Mouse (Mus musculus) lung, embryonic 14.5 days (tissue): ENCODE data around the gene Aatf. TPM values are rescaled to one million over a fixed set of nuclear protein-coding genes. Genes with fewer than 3 reads are reported as not detected.
"Not testable (repeated sequence)": the region's sequence is repeated elsewhere in the genome, so short reads cannot be mapped to it uniquely, and the experiment has no call there.

ENCODE experiments used
- ATAC-seq: fragments of 200-750 bp; cut with Nextera tagmentation; 2 replicates; pipeline ENCODE4 v1.8.0; 2017; ENCODE audit warnings: mild to moderate bottlenecking, moderate TSS enrichment, moderate library complexity; ENCODE audit not compliant: insufficient read depth
- DNase-seq: peaks from one replicate; pipeline ENCODE4 v3.0.0-alpha.2; 2015
- H3K27ac ChIP-seq: fragments of 300-500 bp; sonication (generic); 2 replicates; pipeline ENCODE4 v1.5.1; 2014; ENCODE audit warnings: low read depth, mild to moderate bottlenecking, moderate library complexity
- H3K27me3 ChIP-seq: fragments of 300-500 bp; sonication (generic); 2 replicates; pipeline ENCODE4 v1.6.1; 2014; ENCODE audit warnings: low read length, control low read depth; ENCODE audit not compliant: insufficient read depth
- H3K36me3 ChIP-seq: fragments of 300-500 bp; sonication (generic); 2 replicates; pipeline ENCODE4 v1.6.1; 2014; ENCODE audit warnings: control low read depth; ENCODE audit not compliant: insufficient read depth
- H3K4me1 ChIP-seq: fragments of 300-500 bp; sonication (generic); 2 replicates; pipeline ENCODE4 v1.6.1; 2014; ENCODE audit warnings: antibody characterized with exemption, control low read depth; ENCODE audit not compliant: insufficient read depth
- H3K4me2 ChIP-seq: fragments of 300-500 bp; sonication (generic); 2 replicates; pipeline ENCODE4 v1.6.1; 2014; ENCODE audit warnings: mild to moderate bottlenecking
- H3K4me3 ChIP-seq: fragments of 300-500 bp; sonication (generic); 2 replicates; pipeline ENCODE4 v1.5.1; 2014; ENCODE audit warnings: low read depth, low read length
- H3K9ac ChIP-seq: fragments of 300-500 bp; sonication (generic); 2 replicates; pipeline ENCODE4 v1.6.1; 2014
- H3K9me3 ChIP-seq: fragments of 300-500 bp; sonication (generic); 2 replicates; pipeline ENCODE4 v1.6.1; 2016; ENCODE audit warnings: low read depth, low read length, control low read depth
- CTCF ChIP-seq: IDR thresholded peaks from 2 replicates; pipeline ENCODE4 v1.5.1; 2016; ENCODE audit warnings: antibody characterized with exemption, low read depth
- WGBS: fragments of 180-500 bp; shearing (Covaris S2); extraction: QIAGEN DNeasy Blood & Tissue Kit; methylation state at CpG from one replicate; pipeline ENCODE4 v1.1.7; 2014; 5-methylcytosine and 5-hydroxymethylcytosine counted together
- polyA plus RNA-seq: library from polyadenylated mRNA; unstranded; fragments of >200 nt; fragmentation: Nextera tagmentation; extraction: Ambion mirVana; gene quantifications from 2 replicates; pipeline ENCODE4 v1.2.1, GENCODE M21; 2014

Gene Aatf
- polyA plus RNA-seq, 1 experiment from 2014 or later = 44.9 TPM

- Histone ChIP-seq H3K27ac (no peak overlapping the region), H3K4me1 (no peaks in the 10 kb centered on the region), H3K4me3 (no peak overlapping the region), H3K9me3 (no peaks in the 10 kb centered on the region), H3K4me2 (no peak overlapping the region), H3K27me3 (no peaks in the 10 kb centered on the region), H3K36me3 (no peaks in the 10 kb centered on the region), H3K9ac (no peak overlapping the region)
- no peak for DNase-seq
- TF ChIP-seq CTCF = no peak
- no peak for ATAC-seq
- 65% methylated on average over 7 of the region's 7 CpGs for whole genome bisulfite sequencing
Measured at GRCm38 (mm10) chr11:84411642-84412018, 101.7 kb downstream of the Aatf start.

- Histone ChIP-seq H3K9ac (no peak overlapping the region), H3K36me3 (no peaks in the 10 kb centered on the region), H3K4me1 (no peaks in the 10 kb centered on the region), H3K4me3 (no peak overlapping the region), H3K27ac (no peak overlapping the region), H3K27me3 (no peaks in the 10 kb centered on the region), H3K9me3 (no peaks in the 10 kb centered on the region), H3K4me2 (no peak overlapping the region)
- no peak for ATAC-seq
- no peak for DNase-seq
- TF ChIP-seq CTCF = no peak
- 56% methylated on average over 7 of the region's 7 CpGs for WGBS
Measured at GRCm38 (mm10) chr11:84410879-84411641, 102.3 kb downstream of the Aatf start.

GRCm38 (mm10) chr11:84410383-84410782 is 102.9 kb downstream of the Aatf start:
- no peak overlapping the region for H3K4me2 ChIP-seq
- DNase-seq (peak; percentile 8), ATAC-seq (no peak)
- no peaks in the 10 kb centered on the region for H3K27me3 ChIP-seq
- H3K4me3 ChIP-seq = no peak overlapping the region
- 51% methylated on average over 4 of the region's 4 CpGs for WGBS
- H3K27ac ChIP-seq = no peak overlapping the region
- no peaks in the 10 kb centered on the region for H3K9me3 ChIP-seq
- H3K4me1 ChIP-seq = no peaks in the 10 kb centered on the region
- H3K9ac ChIP-seq = no peak overlapping the region
- no peaks in the 10 kb centered on the region for H3K36me3 ChIP-seq
- TF ChIP-seq CTCF = no peak

DNA sequence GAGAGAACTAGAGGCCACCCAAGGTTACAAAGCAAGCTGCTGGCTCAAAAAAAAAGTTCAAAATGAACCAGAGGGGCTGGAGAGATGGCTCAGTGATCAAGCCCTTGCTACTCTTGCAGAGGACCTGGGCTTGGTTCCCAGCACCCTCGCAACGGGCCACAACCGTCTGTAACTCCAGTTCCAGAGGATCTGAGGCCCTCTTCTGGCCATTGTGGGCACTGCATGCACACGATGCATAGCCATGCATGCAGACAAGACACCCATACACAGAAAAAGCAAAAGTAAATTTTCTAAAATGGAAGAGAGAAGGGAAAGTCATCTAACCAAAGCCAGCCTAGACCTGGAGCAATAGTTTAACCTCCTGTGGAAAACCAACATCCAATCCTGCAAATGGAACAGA is 106.6 kb downstream of the Aatf start:
- no peak overlapping the region for H3K4me2 ChIP-seq
- no peak overlapping the region for H3K27ac ChIP-seq
- H3K4me1 ChIP-seq = no peaks in the 10 kb centered on the region
- H3K27me3 ChIP-seq = no peaks in the 10 kb centered on the region
- no peak overlapping the region for H3K4me3 ChIP-seq
- DNase-seq (no peak), ATAC-seq (no peak)
- H3K9me3 ChIP-seq = no peaks in the 10 kb centered on the region
- TF ChIP-seq CTCF = peak; percentile 29; the same call in 1 of the 2 replicates
- no peaks in the 10 kb centered on the region for H3K36me3 ChIP-seq
- no peak overlapping the region for H3K9ac ChIP-seq
- 87% methylated on average over 4 of the region's 4 CpGs for WGBS

GRCm38 (mm10) chr11:84395010-84395409 is 118.3 kb downstream of the Aatf start:
- no peak for DNase-seq
- Histone ChIP-seq H3K9ac (no peak overlapping the region), H3K4me3 (no peak overlapping the region), H3K9me3 (no peaks in the 10 kb centered on the region), H3K36me3 (peaks cover 33% of the 10 kb centered on the region), H3K4me2 (no peak overlapping the region), H3K27me3 (no peaks in the 10 kb centered on the region), H3K4me1 (no peaks in the 10 kb centered on the region), H3K27ac (no peak overlapping the region)
- ATAC-seq = no peak
- no peak for TF ChIP-seq CTCF
- 67% methylated on average over 1 of the region's 1 CpGs for WGBS

- H3K27ac ChIP-seq = no peak overlapping the region
- whole genome bisulfite sequencing = 59% methylated on average over 7 of the region's 7 CpGs
- H3K4me2 ChIP-seq = no peak overlapping the region
- DNase-seq = no peak
- H3K4me1 ChIP-seq = no peaks in the 10 kb centered on the region
- H3K9me3 ChIP-seq = no peaks in the 10 kb centered on the region
- H3K36me3 ChIP-seq = peaks cover 30% of the 10 kb centered on the region
- H3K9ac ChIP-seq = no peak overlapping the region
- TF ChIP-seq CTCF = no peak
- no peak for ATAC-seq
- H3K27me3 ChIP-seq = no peaks in the 10 kb centered on the region
- H3K4me3 ChIP-seq = no peak overlapping the region
Measured at GRCm38 (mm10) chr11:84393571-84393970, 119.8 kb downstream of the Aatf start.

- peaks cover 25% of the 10 kb centered on the region for H3K36me3 ChIP-seq
- H3K27me3 ChIP-seq, H3K9me3 ChIP-seq, H3K9ac ChIP-seq, H3K27ac ChIP-seq, DNase-seq, ATAC-seq, H3K4me2 ChIP-seq, H3K4me1 ChIP-seq, H3K4me3 ChIP-seq: not testable (repeated sequence)
- peak; percentile 23; the same call in 1 of the 2 replicates for TF ChIP-seq CTCF
- WGBS = 75% methylated on average over 7 of the region's 7 CpGs
Measured at GRCm38 (mm10) chr11:84392066-84392465, 121.3 kb downstream of the Aatf start.

- no peak for ATAC-seq
- no peak for DNase-seq
- WGBS = 80% methylated on average over 8 of the region's 8 CpGs
- H3K4me3 ChIP-seq = no peak overlapping the region
- no peak overlapping the region for H3K9ac ChIP-seq
- no peak overlapping the region for H3K27ac ChIP-seq
- no peaks in the 10 kb centered on the region for H3K9me3 ChIP-seq
- H3K4me1 ChIP-seq = no peaks in the 10 kb centered on the region
- no peaks in the 10 kb centered on the region for H3K27me3 ChIP-seq
- H3K36me3 ChIP-seq = peaks cover 25% of the 10 kb centered on the region
- TF ChIP-seq CTCF = no peak
- no peak overlapping the region for H3K4me2 ChIP-seq
Measured at GRCm38 (mm10) chr11:84391126-84391525, 122.2 kb downstream of the Aatf start.
